Mouse (Mus musculus) embryonic facial prominence, embryonic 11.5 days (tissue): Measurements from ENCODE around the gene Kri1. TPM values are rescaled to one million over a fixed set of nuclear protein-coding genes. Genes with fewer than 3 reads are reported as not detected.
"Not testable (repeated sequence)": the region's sequence is repeated elsewhere in the genome, so short reads cannot be mapped to it uniquely, and the experiment has no call there.

Experiments used
- ATAC-seq: fragments of 200-750 bp; cut with Nextera tagmentation; replicated peaks from 2 replicates; pipeline ENCODE4 v1.8.0; 2017; ENCODE audit warnings: low read depth; ENCODE audit not compliant: insufficient number of reproducible peaks, low FRiP score, low TSS enrichment
- DNase-seq: peaks from one replicate; pipeline ENCODE4 v3.0.0-alpha.2; 2015; ENCODE audit warnings: low spot score
- H3K27ac ChIP-seq: fragments of 300-500 bp; sonication (generic); replicated peaks from 2 replicates; pipeline ENCODE4 v1.5.1; 2014; ENCODE audit warnings: mild to moderate bottlenecking, low read depth, low read length, control low read depth
- H3K27me3 ChIP-seq: fragments of 300-500 bp; sonication (generic); 2 replicates; pipeline ENCODE4 v1.6.1; 2014; ENCODE audit warnings: mild to moderate bottlenecking, low read length, moderate library complexity, mixed read lengths; ENCODE audit not compliant: control insufficient read depth, insufficient read depth
- H3K36me3 ChIP-seq: fragments of 300-500 bp; sonication (generic); replicated peaks from 2 replicates; pipeline ENCODE4 v1.6.1; 2014; ENCODE audit warnings: low read depth, mild to moderate bottlenecking, low read length, moderate library complexity, mixed read lengths; ENCODE audit not compliant: control insufficient read depth, insufficient read depth
- H3K4me1 ChIP-seq: fragments of 300-500 bp; sonication (generic); 2 replicates; pipeline ENCODE4 v1.6.1; 2014; ENCODE audit warnings: low read length, mixed read lengths; ENCODE audit not compliant: control insufficient read depth, insufficient read depth
- H3K4me2 ChIP-seq: fragments of 300-500 bp; sonication (generic); 2 replicates; pipeline ENCODE4 v1.6.1; 2014; ENCODE audit warnings: low read depth, mild to moderate bottlenecking, control low read depth, low read length, moderate library complexity
- H3K4me3 ChIP-seq: fragments of 300-500 bp; sonication (generic); 2 replicates; pipeline ENCODE4 v1.5.1; 2014; ENCODE audit warnings: low read depth, low read length, control low read depth
- H3K9ac ChIP-seq: fragments of 300-500 bp; sonication (generic); replicated peaks from 2 replicates; pipeline ENCODE4 v1.6.1; 2014; ENCODE audit warnings: mild to moderate bottlenecking, control low read depth, low read length
- H3K9me3 ChIP-seq: fragments of 300-500 bp; sonication (generic); replicated peaks from 2 replicates; pipeline ENCODE4 v1.6.1; 2016; ENCODE audit warnings: mild to moderate bottlenecking, low read length, inconsistent platforms, mixed read lengths; ENCODE audit not compliant: control insufficient read depth
- WGBS: fragments of 180-500 bp; shearing (Covaris S2); extraction: QIAGEN DNeasy Blood & Tissue Kit; methylation state at CpG from one replicate; pipeline ENCODE4 v1.1.7; 2014; 5-methylcytosine and 5-hydroxymethylcytosine counted together
- polyA plus RNA-seq: library from polyadenylated mRNA; unstranded; fragments of >200 nt; fragmentation: Nextera tagmentation; extraction: Ambion mirVana; gene quantifications from 2 replicates; pipeline ENCODE4 v1.2.1, GENCODE M21; 2014

Kri1 gene
- polyA plus RNA-seq, 1 experiment from 2014 or later, result 13.3 TPM

DNA sequence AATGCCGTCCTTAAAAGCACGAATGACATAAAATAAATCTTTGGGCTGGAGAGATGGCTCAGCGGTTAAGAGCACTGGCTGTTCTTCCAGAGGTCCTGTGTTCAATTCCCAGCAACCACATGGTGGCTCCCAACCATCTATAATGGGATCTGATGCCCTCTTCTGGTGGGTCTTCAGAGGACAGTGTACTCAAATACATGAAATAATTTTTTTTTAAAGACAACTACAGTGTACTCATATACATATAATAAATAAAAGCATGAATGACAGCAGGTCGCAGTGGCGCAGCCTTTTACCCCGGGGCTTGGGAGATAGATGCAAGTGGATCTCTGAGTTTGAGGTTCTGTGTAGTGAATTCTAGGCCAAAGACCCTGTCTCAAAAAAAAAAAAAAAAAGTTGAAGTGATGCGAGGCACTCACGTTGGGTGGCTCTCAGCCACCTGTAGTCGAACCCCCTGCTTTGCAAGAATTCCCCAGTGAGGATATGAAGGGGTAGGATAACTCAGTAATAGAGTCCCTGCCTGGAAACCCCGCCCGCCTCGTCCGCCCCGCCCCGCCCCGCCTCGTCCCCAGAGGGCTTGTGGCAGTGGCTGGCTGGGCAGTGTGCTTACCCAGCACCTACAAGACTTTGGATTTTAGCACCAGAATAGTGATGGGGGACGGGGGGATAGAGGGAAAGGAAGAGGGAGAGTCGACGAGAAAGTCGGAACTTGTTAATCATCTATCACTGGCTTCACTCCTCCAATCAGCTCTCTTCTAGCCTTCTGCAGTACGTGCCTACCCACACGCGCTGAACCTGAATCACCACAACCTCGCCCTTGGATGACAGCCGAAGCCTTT lies 63.0 kb downstream of the Kri1 start:
- no peaks in the 10 kb centered on the region for H3K9me3 ChIP-seq
- DNase-seq, result no peak
- H3K27me3 ChIP-seq, result no peaks in the 10 kb centered on the region
- H3K4me1 ChIP-seq, result no peaks in the 10 kb centered on the region
- H3K9ac ChIP-seq, result no peak overlapping the region
- ATAC-seq, result no peak
- H3K27ac ChIP-seq, result no peak overlapping the region
- H3K4me3 ChIP-seq, result no peak overlapping the region
- WGBS, result 21% methylated on average over 26 of the region's 26 CpGs
- peak overlapping the region; percentile 0; the same call in 1 of the 2 replicates for H3K4me2 ChIP-seq
- peaks cover 4% of the 10 kb centered on the region for H3K36me3 ChIP-seq

DNA sequence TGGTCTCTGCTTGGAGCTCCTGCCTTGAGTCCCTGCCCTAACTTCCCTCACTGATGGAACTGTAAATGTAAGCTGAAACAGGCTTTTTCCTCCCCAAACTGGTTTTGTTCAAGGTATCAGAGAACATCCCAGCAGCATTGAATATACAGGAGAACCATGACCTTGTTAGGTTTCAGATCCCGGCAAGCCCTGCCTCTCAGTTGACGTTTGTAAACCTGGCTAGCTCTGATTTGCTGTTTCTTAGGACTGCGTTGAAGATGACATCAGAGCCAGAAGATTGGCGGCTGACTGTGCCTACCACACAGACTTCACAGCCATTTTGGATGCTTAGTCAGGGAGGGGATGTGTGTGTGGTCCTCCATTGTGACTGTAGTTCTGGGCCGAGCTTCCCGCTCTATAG lies 63.9 kb downstream of the Kri1 start:
- Histone ChIP-seq H3K9ac (no peak overlapping the region), H3K4me1 (no peaks in the 10 kb centered on the region), H3K4me3 (no peak overlapping the region), H3K4me2 (no peak overlapping the region), H3K27ac (no peak overlapping the region), H3K36me3 (no peaks in the 10 kb centered on the region), H3K27me3 (no peaks in the 10 kb centered on the region), H3K9me3 (no peaks in the 10 kb centered on the region)
- WGBS, result 93% methylated on average over 6 of the region's 6 CpGs
- DNase-seq (no peak), ATAC-seq (no peak)

- H3K27ac ChIP-seq, H3K9me3 ChIP-seq, H3K4me3 ChIP-seq, H3K36me3 ChIP-seq, DNase-seq, H3K9ac ChIP-seq, ATAC-seq, H3K4me1 ChIP-seq, H3K4me2 ChIP-seq, H3K27me3 ChIP-seq: not testable (repeated sequence)
- WGBS, result 100% methylated on average over 1 of the region's 2 CpGs
These were observed 64.3 kb downstream of the Kri1 start for GRCm38 (mm10) chr9:21223490-21223889.

Other genes with a start within 250 kb of the Kri1 start
- 0.80 and 2.2 TPM in 2 replicates for gene Zglp1, start 220.9 kb downstream of the Kri1 start, polyA plus RNA-seq
- gene Gm49373, start 214.9 kb downstream of the Kri1 start, polyA plus RNA-seq, result 0.36 and 0.58 TPM in 2 replicates
- 44.7 and 52.1 TPM in 2 replicates for gene Fdx1l, start 214.4 kb downstream of the Kri1 start, polyA plus RNA-seq
- gene Gm38431, start 196.0 kb downstream of the Kri1 start, polyA plus RNA-seq, result 2.0 and 2.3 TPM in 2 replicates
- 63.1 and 70.3 TPM in 2 replicates for gene Raver1, start 196.0 kb downstream of the Kri1 start, polyA plus RNA-seq
- gene Tyk2, start 156.7 kb downstream of the Kri1 start, polyA plus RNA-seq, result 5.4 and 7.1 TPM in 2 replicates
- gene Cdc37, start 138.0 kb downstream of the Kri1 start, polyA plus RNA-seq, result 371 and 374 TPM in 2 replicates
- gene Pde4a, start 122.3 kb downstream of the Kri1 start, polyA plus RNA-seq, result 3.8 and 4.7 TPM in 2 replicates
- 23.2 and 27.1 TPM in 2 replicates for gene Keap1, start 48.6 kb downstream of the Kri1 start, polyA plus RNA-seq
- 0.08 and 0.21 TPM in 2 replicates for gene S1pr5, start 39.5 kb downstream of the Kri1 start, polyA plus RNA-seq
- gene Atg4d, start 22.7 kb downstream of the Kri1 start, polyA plus RNA-seq, result 28.5 and 31.1 TPM in 2 replicates
- gene Cdkn2d, start 3.4 kb upstream of the Kri1 start, polyA plus RNA-seq, result 51.3 and 55.0 TPM in 2 replicates
- gene Ap1m2, start 24.4 kb upstream of the Kri1 start, polyA plus RNA-seq, result 15.9 and 16.3 TPM in 2 replicates
- 86.0 and 89.8 TPM in 2 replicates for gene Slc44a2, start 32.7 kb upstream of the Kri1 start, polyA plus RNA-seq
- gene Ilf3, start 79.9 kb upstream of the Kri1 start, polyA plus RNA-seq, result 248 and 256 TPM in 2 replicates
- 47.6 and 51.5 TPM in 2 replicates for gene Qtrt1, start 123.9 kb upstream of the Kri1 start, polyA plus RNA-seq
- gene Dnm2, start 136.9 kb upstream of the Kri1 start, polyA plus RNA-seq, result 57.1 and 58.0 TPM in 2 replicates
- 81.3 and 86.9 TPM in 2 replicates for gene Tmed1, start 222.3 kb upstream of the Kri1 start, polyA plus RNA-seq
- 1.00 and 1.4 TPM in 2 replicates for gene AB124611, start 238.2 kb upstream of the Kri1 start, polyA plus RNA-seq